Mouse (Mus musculus): ENCODE measurements around the gene Tmem256. TPM values are rescaled to one million over a fixed set of nuclear protein-coding genes. Genes with fewer than 3 reads are reported as not detected.

Tmem256 gene
- polyA plus RNA-seq, 1 experiment from 2014 or later: 377 TPM

DNA sequence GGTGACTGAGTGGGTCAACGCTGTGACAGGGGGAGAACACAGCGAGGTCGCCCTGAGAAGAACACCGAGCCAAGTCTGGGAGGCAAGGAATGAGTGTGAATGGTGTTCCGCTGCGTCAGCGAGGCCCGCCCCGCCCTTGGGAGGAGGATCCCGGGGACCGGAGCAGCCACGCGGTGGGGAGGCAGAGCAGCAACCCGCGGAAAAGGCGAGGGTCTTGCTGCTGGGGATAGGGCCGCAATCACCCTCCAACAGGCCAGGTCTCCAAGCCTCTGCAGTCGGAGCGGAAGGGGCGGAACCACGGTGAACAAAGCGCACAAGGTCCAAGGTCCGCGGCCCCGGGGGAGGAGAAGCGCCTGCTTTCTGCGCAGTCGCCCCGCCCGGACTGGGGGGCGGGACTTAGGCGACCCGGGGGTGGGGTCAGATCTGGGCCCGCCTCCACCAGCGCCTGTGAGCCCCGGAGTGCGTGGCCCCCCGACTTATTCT lies 7.9 kb downstream of the Tmem256 start, which contains the start of gene Plscr3:
Gene Plscr3 (plus strand): TSS at position 179 of the 483 bp plus-strand sequence.
- peak within 1 kb of the TSS; percentile 93 for H3K9ac ChIP-seq (replicated peaks; ENCODE audit: low read depth, low read length)

DNA sequence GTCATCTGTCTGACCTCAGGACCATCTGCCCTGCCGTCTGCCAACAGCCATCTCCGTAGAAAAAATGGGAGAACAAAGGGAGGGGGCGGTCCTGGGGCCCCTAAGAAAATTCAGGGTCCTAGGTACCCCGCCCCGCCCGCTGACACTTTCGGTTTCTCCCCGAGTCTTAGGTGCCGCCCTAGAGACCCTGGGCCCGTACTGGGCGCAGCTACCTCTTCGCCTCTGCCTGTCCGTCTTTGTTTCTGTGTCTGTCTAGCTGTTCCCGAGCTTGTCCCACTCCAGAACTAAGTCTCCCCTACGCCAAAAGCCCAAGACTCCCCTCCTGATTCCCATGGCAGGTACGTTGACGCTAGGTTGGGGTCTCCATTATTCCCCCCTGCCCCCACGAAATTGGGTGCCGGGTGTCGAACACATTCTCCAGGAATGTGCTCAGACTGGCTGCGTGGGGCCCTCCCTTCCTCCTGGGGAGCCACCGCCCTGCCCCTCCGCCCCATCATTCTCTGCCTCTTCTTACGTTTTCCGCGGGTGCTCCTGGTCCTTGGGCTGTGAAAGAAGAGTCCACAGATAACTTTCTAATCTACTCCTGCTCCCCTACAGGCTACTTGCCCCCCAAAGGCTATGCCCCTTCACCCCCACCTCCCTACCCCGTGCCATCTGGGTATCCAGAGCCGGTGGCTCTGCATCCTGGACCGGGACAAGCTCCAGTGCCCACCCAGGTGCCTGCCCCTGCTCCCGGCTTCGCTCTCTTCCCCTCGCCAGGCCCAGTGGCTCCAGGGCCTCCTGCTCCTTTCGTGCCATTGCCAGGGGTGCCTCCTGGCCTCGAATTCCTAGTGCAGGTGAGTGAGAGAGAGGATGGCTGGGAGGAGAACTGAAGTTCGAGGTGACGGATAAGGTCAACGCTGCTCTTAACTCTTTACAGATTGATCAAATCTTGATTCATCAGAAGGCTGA lies 8.7 kb downstream of the Tmem256 start:
- WGBS: 10% methylated on average over 37 of the region's 37 CpGs
- ATAC-seq (ENCODE audit: low read depth): peak; percentile 30

More for the DNA sequence above, 7.9 kb downstream of the Tmem256 start, which contains the start of gene Plscr3:
- Histone ChIP-seq H3K4me3 (ENCODE audit: low read depth, low read length) (peak within 1 kb of the TSS; percentile 78), H3K36me3 (ENCODE audit: control insufficient read depth, insufficient read depth, low read length) (peaks cover 5% of the 10 kb centered on the region; the same call in 1 of the 2 replicates), H3K27me3 (ENCODE audit: control insufficient read depth, insufficient read depth, low read length) (no peaks in the 10 kb centered on the region), H3K4me1 (ENCODE audit: control insufficient read depth, insufficient read depth, low read length) (peaks cover 21% of the 10 kb centered on the region), H3K27ac (ENCODE audit: low read depth, low read length) (peak within 1 kb of the TSS; percentile 96), H3K9me3 (ENCODE audit: control insufficient read depth, low read length) (no peaks in the 10 kb centered on the region), H3K4me2 (ENCODE audit: low read depth, low read length) (peak within 1 kb of the TSS; percentile 95)
- ATAC-seq (ENCODE audit: low read depth): peak; percentile 92
- under 1% methylated on average over 38 of the region's 38 CpGs for WGBS

DNA sequence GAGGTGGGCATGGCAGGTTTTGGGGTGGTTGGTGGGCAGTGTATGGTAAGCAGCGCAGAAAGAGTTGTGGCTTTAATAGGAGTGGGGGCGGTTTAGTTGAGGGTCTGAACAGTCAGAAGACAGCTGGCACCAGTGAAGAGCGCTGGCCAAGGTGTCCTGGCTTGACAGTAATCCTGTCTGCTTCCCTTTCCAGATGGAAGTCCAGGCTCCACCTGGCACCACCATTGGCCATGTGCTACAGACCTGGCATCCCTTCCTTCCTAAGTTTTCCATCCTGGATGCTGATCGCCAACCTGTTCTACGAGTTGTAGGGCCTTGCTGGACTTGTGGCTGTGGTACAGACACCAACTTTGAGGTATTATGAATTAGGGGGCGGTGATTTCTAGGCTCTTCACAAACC lies 9.7 kb downstream of the Tmem256 start:
- Histone ChIP-seq H3K27me3 (ENCODE audit: control insufficient read depth, insufficient read depth, low read length) (no peaks in the 10 kb centered on the region), H3K4me2 (ENCODE audit: low read depth, low read length) (peak overlapping the region; percentile 95), H3K4me3 (ENCODE audit: low read depth, low read length) (peak overlapping the region; percentile 78; the same call in 1 of the 2 replicates), H3K9me3 (ENCODE audit: control insufficient read depth, low read length) (no peaks in the 10 kb centered on the region), H3K9ac (replicated peaks; ENCODE audit: low read depth, low read length) (no peak overlapping the region), H3K4me1 (ENCODE audit: control insufficient read depth, insufficient read depth, low read length) (peaks cover 21% of the 10 kb centered on the region), H3K36me3 (ENCODE audit: control insufficient read depth, insufficient read depth, low read length) (peaks cover 9% of the 10 kb centered on the region; the same call in 1 of the 2 replicates), H3K27ac (ENCODE audit: low read depth, low read length) (no peak overlapping the region)
- 95% methylated on average over 6 of the region's 6 CpGs for WGBS
- ATAC-seq (ENCODE audit: low read depth): no peak

More for the DNA sequence above, 8.7 kb downstream of the Tmem256 start:
- H3K27ac ChIP-seq (ENCODE audit: low read depth, low read length): peak overlapping the region; percentile 96
- H3K9me3 ChIP-seq (ENCODE audit: control insufficient read depth, low read length): no peaks in the 10 kb centered on the region
- H3K36me3 ChIP-seq (ENCODE audit: control insufficient read depth, insufficient read depth, low read length): peaks cover 9% of the 10 kb centered on the region; the same call in 1 of the 2 replicates
- H3K4me3 ChIP-seq (ENCODE audit: low read depth, low read length): peak overlapping the region; percentile 78
- H3K4me2 ChIP-seq (ENCODE audit: low read depth, low read length): peak overlapping the region; percentile 95
- no peaks in the 10 kb centered on the region for H3K27me3 ChIP-seq (ENCODE audit: control insufficient read depth, insufficient read depth, low read length)
- peaks cover 21% of the 10 kb centered on the region for H3K4me1 ChIP-seq (ENCODE audit: control insufficient read depth, insufficient read depth, low read length)
- H3K9ac ChIP-seq (replicated peaks; ENCODE audit: low read depth, low read length): peak overlapping the region; percentile 93

DNA sequence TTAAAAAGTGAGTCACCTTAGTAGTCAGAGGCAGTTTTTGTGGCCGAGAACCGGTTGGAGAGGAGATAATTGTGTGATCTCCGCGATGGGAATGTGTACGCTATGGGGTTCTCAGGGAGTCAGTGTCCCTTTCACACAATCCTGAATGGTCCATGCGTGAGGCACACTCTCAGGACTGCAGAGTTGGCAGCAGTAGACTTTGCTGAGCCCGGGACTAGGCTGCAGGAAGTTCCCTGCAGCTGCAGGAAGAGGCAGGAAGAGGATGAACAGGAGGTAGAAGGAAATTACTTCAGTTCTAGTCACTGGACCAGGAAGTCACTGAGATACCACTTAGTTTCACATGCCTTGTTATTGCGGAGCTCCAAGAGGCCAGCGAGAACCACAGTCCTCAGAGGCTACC lies 10.8 kb downstream of the Tmem256 start:
- Histone ChIP-seq H3K4me1 (ENCODE audit: control insufficient read depth, insufficient read depth, low read length) (peaks cover 21% of the 10 kb centered on the region), H3K36me3 (ENCODE audit: control insufficient read depth, insufficient read depth, low read length) (peaks cover 9% of the 10 kb centered on the region; the same call in 1 of the 2 replicates), H3K9ac (replicated peaks; ENCODE audit: low read depth, low read length) (no peak overlapping the region), H3K4me3 (ENCODE audit: low read depth, low read length) (no peak overlapping the region), H3K4me2 (ENCODE audit: low read depth, low read length) (no peak overlapping the region), H3K27ac (ENCODE audit: low read depth, low read length) (no peak overlapping the region), H3K27me3 (ENCODE audit: control insufficient read depth, insufficient read depth, low read length) (no peaks in the 10 kb centered on the region), H3K9me3 (ENCODE audit: control insufficient read depth, low read length) (no peaks in the 10 kb centered on the region)
- 93% methylated on average over 9 of the region's 9 CpGs for WGBS
- ATAC-seq (ENCODE audit: low read depth): no peak

DNA sequence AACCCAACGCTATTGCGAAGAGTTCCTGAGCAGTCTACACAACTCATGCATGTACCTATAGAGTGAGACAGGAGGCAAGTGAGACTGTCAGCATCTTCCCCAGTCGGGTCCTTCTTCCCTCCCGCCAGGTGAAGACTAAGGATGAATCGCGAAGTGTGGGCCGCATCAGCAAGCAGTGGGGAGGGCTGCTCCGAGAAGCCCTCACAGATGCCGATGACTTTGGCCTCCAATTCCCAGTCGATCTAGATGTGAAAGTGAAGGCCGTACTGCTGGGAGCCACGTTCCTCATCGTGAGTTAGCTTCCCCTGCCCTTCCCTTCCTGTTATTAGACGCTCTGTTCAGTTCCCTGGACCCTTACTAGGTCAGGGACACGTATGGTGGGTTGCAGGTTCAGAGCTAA lies 11.6 kb downstream of the Tmem256 start:
- peaks cover 21% of the 10 kb centered on the region for H3K4me1 ChIP-seq (ENCODE audit: control insufficient read depth, insufficient read depth, low read length)
- H3K4me2 ChIP-seq (ENCODE audit: low read depth, low read length): no peak overlapping the region
- H3K4me3 ChIP-seq (ENCODE audit: low read depth, low read length): no peak overlapping the region
- H3K9ac ChIP-seq (replicated peaks; ENCODE audit: low read depth, low read length): no peak overlapping the region
- H3K27ac ChIP-seq (ENCODE audit: low read depth, low read length): no peak overlapping the region
- peaks cover 9% of the 10 kb centered on the region; the same call in 1 of the 2 replicates for H3K36me3 ChIP-seq (ENCODE audit: control insufficient read depth, insufficient read depth, low read length)
- ATAC-seq (ENCODE audit: low read depth): no peak
- no peaks in the 10 kb centered on the region for H3K27me3 ChIP-seq (ENCODE audit: control insufficient read depth, insufficient read depth, low read length)
- WGBS: 96% methylated on average over 15 of the region's 15 CpGs
- H3K9me3 ChIP-seq (ENCODE audit: control insufficient read depth, low read length): no peaks in the 10 kb centered on the region

DNA sequence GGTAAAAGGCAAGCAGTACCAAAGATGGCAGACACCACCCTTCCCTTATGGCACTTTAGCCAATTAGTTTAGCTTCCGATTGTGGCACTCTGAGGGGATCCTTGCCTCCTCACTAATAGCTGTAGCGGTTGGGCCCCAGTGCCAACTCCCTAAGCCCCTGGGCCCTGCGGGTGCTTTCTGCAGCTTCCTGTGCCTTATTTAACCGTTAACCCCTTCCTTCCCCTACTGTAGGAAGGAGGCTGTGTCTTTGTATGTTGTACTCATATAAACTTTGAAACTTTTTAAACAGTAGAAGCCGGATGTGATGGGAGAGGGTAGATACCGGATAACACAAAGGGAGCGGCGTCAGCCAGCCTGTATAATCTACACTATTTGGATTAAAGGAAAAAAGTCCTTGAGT lies 12.4 kb downstream of the Tmem256 start:
- no peak overlapping the region for H3K9ac ChIP-seq (replicated peaks; ENCODE audit: low read depth, low read length)
- H3K36me3 ChIP-seq (ENCODE audit: control insufficient read depth, insufficient read depth, low read length): peaks cover 9% of the 10 kb centered on the region; the same call in 1 of the 2 replicates
- H3K4me2 ChIP-seq (ENCODE audit: low read depth, low read length): no peak overlapping the region
- no peaks in the 10 kb centered on the region for H3K9me3 ChIP-seq (ENCODE audit: control insufficient read depth, low read length)
- no peak overlapping the region for H3K4me3 ChIP-seq (ENCODE audit: low read depth, low read length)
- ATAC-seq (ENCODE audit: low read depth): no peak
- H3K4me1 ChIP-seq (ENCODE audit: control insufficient read depth, insufficient read depth, low read length): peaks cover 15% of the 10 kb centered on the region
- no peak overlapping the region for H3K27ac ChIP-seq (ENCODE audit: low read depth, low read length)
- no peaks in the 10 kb centered on the region for H3K27me3 ChIP-seq (ENCODE audit: control insufficient read depth, insufficient read depth, low read length)
- WGBS: 76% methylated on average over 8 of the region's 8 CpGs

DNA sequence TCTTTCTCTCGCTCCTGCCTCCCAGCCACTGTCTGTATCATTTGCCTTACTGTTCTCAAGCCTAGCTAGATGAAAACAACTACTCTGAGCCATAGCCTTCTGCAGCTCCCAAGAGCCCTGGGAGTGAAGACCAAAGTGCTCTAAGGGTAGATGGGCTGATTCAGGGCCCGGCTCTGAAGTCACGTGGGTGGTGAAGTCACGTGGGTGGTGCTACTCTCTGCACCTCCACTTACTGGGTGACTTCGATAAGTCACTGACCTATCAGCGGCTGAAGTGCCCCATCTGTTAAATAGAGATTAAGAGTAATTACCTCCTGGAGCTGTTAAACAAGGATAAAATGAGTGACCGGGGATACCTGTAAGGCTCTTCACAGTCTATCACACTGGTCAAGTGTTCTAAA lies 15.7 kb downstream of the Tmem256 start:
- Histone ChIP-seq H3K9ac (replicated peaks; ENCODE audit: low read depth, low read length) (no peak overlapping the region), H3K4me1 (ENCODE audit: control insufficient read depth, insufficient read depth, low read length) (0 out of 2 replicates have a peak, but pooled peaks cover 2% of the 10 kb centered on the region), H3K36me3 (ENCODE audit: control insufficient read depth, insufficient read depth, low read length) (peaks cover 9% of the 10 kb centered on the region; the same call in 1 of the 2 replicates), H3K4me3 (ENCODE audit: low read depth, low read length) (no peak overlapping the region), H3K27me3 (ENCODE audit: control insufficient read depth, insufficient read depth, low read length) (peaks cover 7% of the 10 kb centered on the region; the same call in 1 of the 2 replicates), H3K27ac (ENCODE audit: low read depth, low read length) (no peak overlapping the region), H3K4me2 (ENCODE audit: low read depth, low read length) (no peak overlapping the region), H3K9me3 (ENCODE audit: control insufficient read depth, low read length) (no peaks in the 10 kb centered on the region)
- WGBS: 68% methylated on average over 7 of the region's 7 CpGs
- no peak for ATAC-seq (ENCODE audit: low read depth)

DNA sequence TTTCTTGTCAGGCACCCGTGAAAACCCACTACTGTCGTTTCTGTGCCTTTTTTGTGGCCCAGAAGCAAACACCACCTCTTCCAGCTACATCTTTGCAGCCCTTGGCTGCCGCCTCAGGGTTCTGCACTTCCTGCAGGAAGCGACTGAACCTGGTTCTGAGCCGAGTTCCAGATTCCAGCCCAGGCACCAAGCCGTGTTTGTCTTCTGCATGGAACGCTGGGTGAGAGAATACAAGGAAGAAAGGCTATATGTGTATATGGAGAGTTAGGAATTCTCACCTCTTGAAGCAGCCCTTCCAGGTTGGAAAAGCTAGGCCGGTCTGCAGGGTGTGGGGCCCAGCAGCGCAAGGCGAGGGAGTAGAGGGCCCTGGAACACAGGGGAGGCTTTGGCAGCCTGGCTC lies 16.4 kb downstream of the Tmem256 start:
- Histone ChIP-seq H3K36me3 (ENCODE audit: control insufficient read depth, insufficient read depth, low read length) (peaks cover 9% of the 10 kb centered on the region; the same call in 1 of the 2 replicates), H3K4me3 (ENCODE audit: low read depth, low read length) (no peak overlapping the region), H3K9ac (replicated peaks; ENCODE audit: low read depth, low read length) (no peak overlapping the region), H3K4me1 (ENCODE audit: control insufficient read depth, insufficient read depth, low read length) (0 out of 2 replicates have a peak, but pooled peaks cover 2% of the 10 kb centered on the region), H3K4me2 (ENCODE audit: low read depth, low read length) (no peak overlapping the region), H3K27me3 (ENCODE audit: control insufficient read depth, insufficient read depth, low read length) (peaks cover 10% of the 10 kb centered on the region; the same call in 1 of the 2 replicates), H3K27ac (ENCODE audit: low read depth, low read length) (no peak overlapping the region), H3K9me3 (ENCODE audit: control insufficient read depth, low read length) (no peaks in the 10 kb centered on the region)
- WGBS: 88% methylated on average over 10 of the region's 10 CpGs
- no peak for ATAC-seq (ENCODE audit: low read depth)

All from neural tube, embryonic 14.5 days (tissue).